Mouse (Mus musculus) spleen, postnatal 10 days (tissue): Measurements from ENCODE around the gene Sirt6.

Experiments
- DNase-seq, 2 experiments: peaks; one replicate each; pipeline ENCODE4 v3.0.0; 2021 to 2022; ENCODE audit warnings: low spot score in 2 of 2

The Sirt6 gene

GRCm38 (mm10) chr10:81595599-81595998, 32.0 kb downstream of the Sirt6 start:
- DNase-seq: no peak

DNA sequence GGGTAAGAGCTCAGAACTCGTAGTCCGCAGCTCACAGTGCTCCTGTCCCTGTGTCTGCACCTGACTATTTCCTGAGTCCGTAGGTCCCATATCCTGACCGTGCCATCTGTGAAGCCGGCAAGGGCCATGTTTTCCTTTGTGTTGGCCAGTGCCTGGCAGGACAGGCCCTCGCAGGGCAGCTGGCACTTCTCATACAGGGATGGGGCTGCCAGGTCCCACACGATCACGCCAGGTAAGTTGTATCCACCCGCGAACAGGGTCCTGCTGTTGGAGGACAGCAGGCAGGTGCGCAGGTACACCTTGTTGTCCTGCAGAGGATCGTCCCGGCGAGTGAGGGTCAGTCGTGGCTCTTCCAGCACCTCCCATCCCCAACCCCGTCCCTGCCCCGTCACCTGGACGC, 33.7 kb downstream of the Sirt6 start:
- no peak for DNase-seq

GRCm38 (mm10) chr10:81593223-81593622, 34.4 kb downstream of the Sirt6 start:
- DNase-seq: no peak

DNA sequence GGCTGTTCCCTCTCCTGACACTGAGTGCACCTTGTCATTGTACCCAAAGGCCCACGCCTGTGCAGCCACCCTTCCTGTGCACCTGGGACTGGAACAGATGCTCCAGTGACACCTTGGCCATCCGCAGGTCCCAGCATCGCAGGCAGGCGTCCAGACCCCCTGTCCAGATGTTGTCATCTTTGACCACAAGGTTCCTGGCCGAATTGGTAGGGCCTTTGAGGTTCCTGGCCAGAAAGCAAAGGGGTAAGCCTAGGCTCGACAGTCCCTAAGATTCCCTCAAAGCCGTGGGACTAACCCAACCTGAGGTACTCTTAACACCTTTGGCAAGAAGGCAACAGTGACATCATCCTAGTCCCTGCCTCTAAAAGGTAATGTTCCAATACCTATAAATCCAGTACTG, 35.0 kb downstream of the Sirt6 start:
- no peak for DNase-seq

DNA sequence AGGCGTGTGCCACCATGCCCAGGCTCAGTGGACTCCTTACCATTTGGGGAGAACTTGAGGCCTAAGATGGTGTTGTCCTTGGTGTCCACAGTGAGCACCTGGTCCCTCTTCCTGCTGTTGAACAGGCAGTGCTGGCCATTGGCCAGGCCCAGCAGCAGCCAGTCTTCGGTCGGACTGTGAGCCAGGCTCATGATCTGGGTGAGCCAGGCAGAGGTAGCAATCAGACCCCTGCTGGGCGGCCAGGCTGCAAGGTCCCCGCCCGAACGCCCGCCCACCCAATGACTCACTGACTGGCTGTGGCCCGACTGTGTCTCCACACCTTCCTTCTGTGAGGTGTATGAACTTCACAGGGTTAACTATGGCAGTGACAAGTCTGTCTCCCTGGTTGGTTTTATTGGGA, 35.8 kb downstream of the Sirt6 start:
- no peak for DNase-seq

GRCm38 (mm10) chr10:81588739-81589138, 38.9 kb downstream of the Sirt6 start:
- no peak for DNase-seq

GRCm38 (mm10) chr10:81583347-81583746, 44.2 kb downstream of the Sirt6 start:
- no peak for DNase-seq

DNA sequence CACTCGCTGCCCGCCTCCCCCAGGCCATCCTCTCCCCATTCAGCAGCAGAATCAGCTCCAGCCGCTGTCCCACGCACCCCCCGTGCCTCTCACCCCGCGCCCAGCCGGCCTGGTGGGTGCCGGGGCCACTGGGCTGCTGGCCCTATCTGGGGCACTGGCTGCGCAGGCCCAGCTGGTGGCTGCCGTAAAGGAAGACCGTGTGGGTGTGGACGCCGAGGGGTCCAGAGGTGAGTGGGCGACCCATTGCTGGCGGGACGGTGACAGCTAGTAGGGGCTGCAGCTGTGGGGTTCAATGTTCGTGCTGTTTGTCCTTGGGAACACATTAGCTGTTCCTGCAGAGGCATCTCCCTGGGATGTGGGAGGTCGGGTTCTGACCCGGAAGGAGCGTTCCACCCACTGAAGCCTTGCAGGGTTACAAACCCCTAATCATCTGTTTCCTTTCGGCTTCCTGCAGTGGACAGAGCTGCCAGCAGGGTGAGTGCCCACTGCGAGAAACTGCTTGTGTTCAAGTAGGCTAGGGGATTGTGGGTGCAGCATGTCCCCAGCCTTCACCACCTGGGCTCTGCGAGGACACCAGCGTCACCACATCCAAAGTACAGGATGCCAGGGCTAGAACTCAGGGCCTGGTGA, 47.0 kb downstream of the Sirt6 start:
- peak in 1 of 2 experiments; percentile 59 for DNase-seq

GRCm38 (mm10) chr10:81579967-81580366, 47.6 kb downstream of the Sirt6 start:
- DNase-seq: no peak

DNA sequence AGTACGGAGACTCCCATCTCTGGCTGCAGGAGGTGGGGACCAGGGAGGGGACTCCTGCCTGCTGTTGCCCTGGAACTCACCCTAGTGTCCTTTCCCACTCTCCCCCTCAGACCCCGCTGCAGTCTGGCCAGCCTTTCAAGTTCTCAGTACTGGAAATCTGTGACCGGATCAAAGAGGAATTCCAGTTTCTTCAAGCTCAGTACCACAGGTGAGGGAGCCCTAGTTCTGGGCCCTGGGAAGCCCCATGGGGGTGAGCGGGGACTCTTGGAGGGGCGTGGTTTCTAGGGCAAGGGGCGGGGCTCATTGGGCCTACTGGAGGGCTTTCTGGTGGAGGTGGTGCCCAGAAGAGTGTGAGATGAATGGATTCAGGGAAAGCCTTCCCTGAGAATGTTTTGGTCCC, 51.9 kb downstream of the Sirt6 start:
- peak in 1 of 2 experiments; percentile 40 for DNase-seq

- no peak for DNase-seq
Measured at GRCm38 (mm10) chr10:81575208-81575631, 52.4 kb downstream of the Sirt6 start.

DNA sequence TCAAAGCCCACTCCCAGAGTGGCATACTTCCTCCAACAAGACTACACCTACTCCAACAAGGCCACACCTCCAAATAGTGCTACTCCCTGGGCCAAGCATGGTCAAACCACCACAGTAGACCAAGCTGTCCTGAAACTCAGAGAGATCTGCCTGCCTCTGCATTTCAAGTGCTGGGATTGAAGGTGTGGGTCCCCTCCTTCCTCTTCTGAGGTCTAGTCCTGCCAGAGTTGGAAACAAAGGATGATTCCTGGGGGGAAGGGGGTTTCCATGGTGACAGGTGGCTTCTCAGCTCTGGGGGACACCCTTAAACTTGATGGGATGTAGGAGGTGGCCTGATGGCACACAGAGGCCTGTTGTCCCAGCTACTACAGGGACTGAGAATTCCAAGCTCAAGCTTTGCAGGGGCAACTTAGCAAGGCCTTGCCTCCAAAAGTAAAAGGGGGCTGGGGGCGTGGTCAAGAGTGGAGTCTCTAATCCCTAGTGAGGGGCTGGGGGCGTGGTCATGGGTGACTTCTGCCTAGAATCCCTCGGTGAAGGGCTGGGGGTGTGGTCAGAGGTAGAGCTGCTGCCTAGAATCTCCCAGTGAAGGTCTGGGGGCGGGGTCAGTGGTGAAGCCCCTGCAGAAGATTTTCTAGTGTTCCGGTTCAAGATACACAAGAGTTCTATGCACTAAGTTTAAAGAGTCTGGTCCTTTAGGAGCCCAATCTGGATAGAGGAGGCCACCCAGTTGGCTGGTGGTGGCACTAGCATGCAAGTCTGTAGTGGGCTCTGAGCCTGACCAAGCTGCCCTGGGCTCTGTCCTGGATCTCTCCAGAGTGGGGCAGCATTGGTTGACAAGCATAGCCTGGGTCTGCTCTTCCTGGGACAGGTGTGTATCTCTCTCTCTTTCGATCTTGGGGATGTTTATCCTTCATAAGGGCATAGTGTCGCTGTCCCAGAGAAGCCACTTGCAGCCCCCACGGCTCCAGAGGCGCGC, 53.2 kb downstream of the Sirt6 start, which contains the start of gene Tle2:
Gene Tle2, plus strand, starts transcription at position 481 of the 976 bp plus-strand sequence.
- peak in 1 of 2 experiments; percentile 40 for DNase-seq

DNA sequence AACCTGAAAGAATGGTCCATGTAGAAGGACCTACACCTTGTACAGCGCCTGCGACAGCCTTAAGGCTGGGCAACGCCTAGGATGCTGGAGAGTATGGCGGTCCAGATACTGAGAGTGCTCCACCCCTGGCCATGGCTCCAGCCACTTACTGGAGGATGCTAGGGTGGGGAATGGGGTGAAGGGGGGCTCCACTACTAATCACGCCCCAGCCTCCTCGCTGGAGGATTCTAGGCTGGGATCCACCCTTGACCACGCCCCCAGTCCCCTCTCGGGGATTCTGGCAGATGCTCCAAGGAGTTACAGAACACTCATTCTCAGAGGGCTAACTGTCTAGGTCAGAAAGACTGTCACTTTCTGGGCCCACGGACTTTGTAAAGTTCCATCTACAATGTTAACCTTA, 54.6 kb downstream of the Sirt6 start:
- DNase-seq: peak in 1 of 2 experiments; percentile 40

DNA sequence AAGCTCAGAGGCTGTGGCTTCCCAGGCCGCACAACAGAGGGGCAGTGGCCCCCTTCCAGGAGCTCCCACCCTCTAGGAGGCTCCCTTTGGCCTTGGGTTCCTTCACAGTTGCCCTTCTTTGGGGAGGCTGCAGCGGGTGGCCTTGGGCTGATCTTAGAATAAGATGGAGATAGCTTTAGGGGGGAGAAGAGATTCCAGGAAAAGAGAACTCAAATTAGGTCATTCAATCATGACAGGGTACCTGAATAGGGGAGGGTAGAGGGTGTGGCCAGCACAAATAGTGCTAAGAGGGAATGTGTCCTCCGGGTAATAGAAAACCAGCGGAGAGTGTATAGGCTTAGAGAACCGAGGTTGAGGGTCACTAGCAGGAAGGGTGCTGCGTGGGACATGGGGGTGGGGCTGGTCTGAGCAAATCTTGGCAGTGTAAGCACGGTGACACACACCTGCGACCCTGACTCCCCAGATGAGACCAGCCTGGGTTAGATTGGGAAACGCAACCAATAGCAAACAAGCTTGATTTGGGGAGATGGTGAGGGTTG, 55.4 kb downstream of the Sirt6 start:
- no peak for DNase-seq
